In the genomic region with DNA sequence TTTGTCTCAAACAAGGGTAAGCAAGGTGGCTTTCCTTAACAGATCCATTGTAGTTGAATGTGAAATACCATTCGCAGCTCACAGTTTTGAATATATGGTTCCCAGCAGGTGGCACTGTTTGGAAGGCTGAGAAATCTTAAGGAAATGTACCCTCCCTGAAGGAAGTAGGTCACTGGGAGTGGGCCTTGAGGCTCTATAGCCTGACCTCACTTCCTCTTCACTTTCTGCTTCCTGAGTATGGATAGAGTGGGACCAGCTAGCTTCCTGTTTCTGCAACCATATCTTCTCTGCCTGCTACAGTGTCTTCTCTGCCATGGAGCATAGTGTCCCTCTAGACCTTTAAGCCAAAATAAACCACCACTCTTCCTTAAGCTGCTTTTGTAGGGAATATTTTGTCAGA, we compare ENCODE assay signal across 10 mouse cellular contexts.
DNase-seq lines count a peak whose midpoint lies in the region; ATAC-seq and TF ChIP-seq lines count a peak whose summit lies in the region.
"Had no signal": no experiment of that assay in that cellular context is flagged by ENCODE, and none has a peak within 500 bp of the region (broad histone marks: within the 10 kb centered on the region; RNA-seq: fewer than 3 reads in every experiment).

No protein-coding gene starts in this region.

- TF ChIP-seq CTCF in lung, postnatal 0 days (IDR thresholded peaks at IDR 0.05), result peak; percentile 66

- H3K27me3 ChIP-seq in lung, postnatal 0 days (replicated peaks; ENCODE audit: insufficient read depth, low read length), result no peaks in the 10 kb centered on the region
- H3K27me3 ChIP-seq in forebrain, embryonic 12.5 days, result no peaks in the 10 kb centered on the region
- H3K27me3 ChIP-seq: lung, embryonic 15.5 days had no signal

- no peak overlapping the region for H3K4me3 ChIP-seq in lung, postnatal 0 days (ENCODE audit: low read depth, low read length)
- H3K4me3 ChIP-seq in forebrain, embryonic 12.5 days (replicated peaks), result no peak overlapping the region
- H3K4me3 ChIP-seq: lung, embryonic 15.5 days had no signal

- no peak overlapping the region for H3K9ac ChIP-seq in lung, postnatal 0 days (replicated peaks; ENCODE audit: low read depth)
- H3K9ac ChIP-seq in forebrain, embryonic 12.5 days, result no peak overlapping the region
- H3K9ac ChIP-seq: lung, embryonic 15.5 days had no signal

- H3K36me3 ChIP-seq in lung, postnatal 0 days (ENCODE audit: insufficient read depth, low read length), result no peaks in the 10 kb centered on the region
- H3K36me3 ChIP-seq in forebrain, embryonic 12.5 days (replicated peaks), result no peaks in the 10 kb centered on the region
- H3K36me3 ChIP-seq: lung, embryonic 15.5 days had no signal

- peak; percentile 46; the same call in 1 of the 2 replicates for ATAC-seq in frontal cortex, adult (ENCODE audit: low TSS enrichment)
- ATAC-seq in lung, postnatal 0 days, result peak; percentile 82
- no peak for ATAC-seq in forebrain, embryonic 12.5 days (ENCODE audit: low FRiP score)
- ATAC-seq: forebrain, embryonic 14.5 days had no signal

- peak; percentile 66 for TF ChIP-seq EP300 in lung, postnatal 0 days (IDR thresholded peaks at IDR 0.05)

- 91% methylated on average over 1 of the region's 1 CpGs for WGBS in lung, postnatal 0 days
- WGBS in forebrain, embryonic 12.5 days, result 69% methylated on average over 1 of the region's 1 CpGs

- no peak overlapping the region for H3K4me2 ChIP-seq in lung, postnatal 0 days (replicated peaks; ENCODE audit: low read depth, low read length)
- no peak overlapping the region for H3K4me2 ChIP-seq in forebrain, embryonic 12.5 days
- H3K4me2 ChIP-seq: lung, embryonic 15.5 days had no signal

- no peaks in the 10 kb centered on the region for H3K4me1 ChIP-seq in lung, postnatal 0 days (ENCODE audit: insufficient read depth, low read depth, low read length)
- H3K4me1 ChIP-seq in forebrain, embryonic 12.5 days, result peaks cover 12% of the 10 kb centered on the region
- H3K4me1 ChIP-seq: lung, embryonic 15.5 days had no signal

- H3K9me3 ChIP-seq in lung, postnatal 0 days (ENCODE audit: low read length), result no peaks in the 10 kb centered on the region
- no peaks in the 10 kb centered on the region for H3K9me3 ChIP-seq in forebrain, embryonic 12.5 days
- H3K9me3 ChIP-seq: lung, embryonic 15.5 days had no signal

- no peak overlapping the region for H3K27ac ChIP-seq in lung, postnatal 0 days (ENCODE audit: low read length)
- H3K27ac ChIP-seq in forebrain, embryonic 12.5 days, result no peak overlapping the region
- H3K27ac ChIP-seq: lung, embryonic 15.5 days had no signal

- no peak for DNase-seq in frontal cortex, postnatal 36 days (ENCODE audit: low spot score in 2 of 2)
- DNase-seq in testis, postnatal 10 days (ENCODE audit: low spot score), result peak; percentile 46
- DNase-seq in testis, postnatal 14 days (ENCODE audit: low spot score), result no peak
- peak; percentile 65 for DNase-seq in lung, postnatal 0 days (ENCODE audit: low spot score)
- peak; percentile 45 to 59 for DNase-seq in thymus, postnatal 36 days
- DNase-seq in layer of hippocampus, adult 18-20 months (ENCODE audit: low spot score in 2 of 2), result no peak

Comparison
In these comparisons a context has a peak if more than half of its experiments do, and no peak if none do; other contexts are left out.
1. DNase-seq: peak in testis, postnatal 10 days (single experiment), lung, postnatal 0 days (single experiment) and thymus, postnatal 36 days (2 of 2); none in frontal cortex, postnatal 36 days (0 of 2), testis, postnatal 14 days (single experiment) and layer of hippocampus, adult 18-20 months (0 of 2).